Mouse (Mus musculus): ENCODE data around the gene Prickle2. TPM values are rescaled to one million over a fixed set of nuclear protein-coding genes. Genes with fewer than 3 reads are reported as not detected.

The Prickle2 gene
- polyA plus RNA-seq, 1 experiment from 2014 or later: 6.4 TPM

Other genes starting within 250 kb of the Prickle2 start
- 2.5 and 3.1 TPM in 2 replicates for gene A730049H05Rik, start 110.3 kb upstream of the Prickle2 start, polyA plus RNA-seq (2014; fragmentation: Nextera tagmentation; extraction: Ambion mirVana)
- 0.11 and 0.33 TPM in 2 replicates for gene Gm15737, start 163.2 kb upstream of the Prickle2 start, polyA plus RNA-seq (2014; fragmentation: Nextera tagmentation; extraction: Ambion mirVana)
- gene Adamts9, start 237.3 kb upstream of the Prickle2 start, polyA plus RNA-seq (2014; fragmentation: Nextera tagmentation; extraction: Ambion mirVana): 6.0 and 9.6 TPM in 2 replicates

All from heart, embryonic 11.5 days (tissue).